In the genomic region with DNA sequence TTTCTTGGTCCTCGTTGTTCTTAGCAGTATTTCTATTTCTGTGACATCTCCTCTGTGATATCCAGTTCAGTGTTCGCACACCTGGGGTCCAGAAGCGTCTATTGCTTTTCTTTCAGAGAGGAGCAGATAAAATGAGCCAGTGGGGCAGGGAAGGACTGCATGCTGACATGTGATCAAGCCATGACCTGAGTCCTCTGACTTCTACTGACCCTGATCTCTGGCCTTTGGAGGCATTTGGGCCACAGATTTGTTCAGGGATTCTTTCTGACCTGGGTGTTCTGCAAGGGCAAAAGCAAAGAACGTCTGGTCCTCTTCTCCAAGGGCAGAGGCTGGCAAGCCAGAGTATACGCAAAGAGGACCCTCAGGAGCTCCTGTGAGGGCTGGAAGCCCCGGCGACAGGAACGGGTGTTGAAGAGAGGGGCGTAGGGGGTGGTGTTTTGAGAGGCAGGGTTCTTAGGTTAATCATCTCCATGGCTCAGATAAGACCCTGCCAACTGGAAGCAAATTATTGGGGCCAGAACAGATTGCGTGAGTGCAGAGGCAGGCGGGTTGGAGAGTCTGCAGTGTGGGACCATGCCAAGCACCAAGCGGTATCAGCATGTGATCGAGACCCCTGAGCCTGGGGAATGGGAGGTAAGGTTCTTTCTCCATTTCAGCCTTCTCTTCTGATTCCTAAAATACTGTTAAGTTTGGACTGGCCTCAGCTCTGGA, we compare ENCODE assay signal across 9 mouse cellular contexts. TPM values are rescaled to one million over a fixed set of nuclear protein-coding genes. Genes with fewer than 3 reads are reported as not detected.
DNase-seq lines count a peak whose midpoint lies in the region; ATAC-seq and TF ChIP-seq lines count a peak whose summit lies in the region.
"Had no signal": no experiment of that assay in that cellular context is flagged by ENCODE, and none has a peak within 500 bp of the region (broad histone marks: within the 10 kb centered on the region; RNA-seq: fewer than 3 reads in every experiment).

A gene (plus strand): TSS at position 397 of the 711 bp plus-strand sequence.

- H3K9ac ChIP-seq in lung, embryonic 16.5 days (ENCODE audit: low read length): no peak within 1 kb of the TSS
- H3K9ac ChIP-seq in hindbrain, embryonic 15.5 days: peak within 1 kb of the TSS; percentile 92; the same call in 1 of the 2 replicates
- no peak within 1 kb of the TSS; the same call in 1 of the 2 replicates for H3K9ac ChIP-seq in liver, postnatal 0 days (replicated peaks)

- DNase-seq in lung, adult 18-20 months: no peak
- DNase-seq in liver, postnatal 0 days: peak; percentile 32
- DNase-seq in testis, postnatal 10 days (ENCODE audit: low spot score): no peak
- DNase-seq in urinary bladder, postnatal 25 days (ENCODE audit: low spot score): no peak

- no peak for ATAC-seq in lung, embryonic 16.5 days (ENCODE audit: low read depth)
- ATAC-seq in hindbrain, embryonic 15.5 days (ENCODE audit: low FRiP score, low read depth): no peak
- ATAC-seq in liver, postnatal 0 days: peak; percentile 80
- no peak for ATAC-seq in frontal cortex, adult (ENCODE audit: low TSS enrichment)

- no peak for TF ChIP-seq EP300 in liver, postnatal 0 days (IDR thresholded peaks at IDR 0.05; ENCODE audit: low read depth)

- no peaks in the 10 kb centered on the region for H3K9me3 ChIP-seq in lung, embryonic 16.5 days (ENCODE audit: control insufficient read depth, low read length)
- H3K9me3 ChIP-seq in hindbrain, embryonic 15.5 days: no peaks in the 10 kb centered on the region
- no peaks in the 10 kb centered on the region for H3K9me3 ChIP-seq in liver, postnatal 0 days (ENCODE audit: low read length)
- H3K9me3 ChIP-seq: G1E had no signal

- TF ChIP-seq CTCF in liver, postnatal 0 days (IDR thresholded peaks at IDR 0.05; ENCODE audit: low read depth): no peak

- peak within 1 kb of the TSS; percentile 96 for H3K4me2 ChIP-seq in lung, embryonic 16.5 days (ENCODE audit: low read depth, low read length)
- peak within 1 kb of the TSS; percentile 59 for H3K4me2 ChIP-seq in hindbrain, embryonic 15.5 days
- H3K4me2 ChIP-seq in liver, postnatal 0 days (ENCODE audit: low read depth, low read length): peak within 1 kb of the TSS; percentile 50

- no peaks in the 10 kb centered on the region; the same call in 1 of the 2 replicates for H3K27me3 ChIP-seq in lung, embryonic 16.5 days (ENCODE audit: control insufficient read depth, insufficient read depth, low read depth, low read length)
- H3K27me3 ChIP-seq in hindbrain, embryonic 15.5 days: no peaks in the 10 kb centered on the region
- peaks cover 4% of the 10 kb centered on the region; the same call in 1 of the 2 replicates for H3K27me3 ChIP-seq in liver, postnatal 0 days (ENCODE audit: insufficient read depth, low read length)

- H3K36me3 ChIP-seq in lung, embryonic 16.5 days (ENCODE audit: control insufficient read depth, insufficient read depth, low read length): no peaks in the 10 kb centered on the region
- H3K36me3 ChIP-seq in hindbrain, embryonic 15.5 days: peaks cover 2% of the 10 kb centered on the region; the same call in 1 of the 2 replicates
- H3K36me3 ChIP-seq in liver, postnatal 0 days (replicated peaks; ENCODE audit: insufficient read depth, low read length): no peaks in the 10 kb centered on the region
- H3K36me3 ChIP-seq: G1E had no signal

- 49% methylated on average over 13 of the region's 13 CpGs for WGBS in lung, embryonic 16.5 days
- 78% methylated on average over 13 of the region's 13 CpGs for WGBS in hindbrain, embryonic 15.5 days
- WGBS in liver, postnatal 0 days (ENCODE audit: insufficient replicate concordance): 46% methylated on average over 13 of the region's 13 CpGs

- H3K4me3 ChIP-seq in lung, embryonic 16.5 days (ENCODE audit: low read length): peak within 1 kb of the TSS; percentile 79; the same call in 1 of the 2 replicates
- H3K4me3 ChIP-seq in hindbrain, embryonic 15.5 days: peak within 1 kb of the TSS; percentile 74
- peak within 1 kb of the TSS; percentile 1; the same call in 1 of the 2 replicates for H3K4me3 ChIP-seq in liver, postnatal 0 days (ENCODE audit: low read depth, low read length)

- H3K4me1 ChIP-seq in lung, embryonic 16.5 days (replicated peaks; ENCODE audit: control insufficient read depth, insufficient read depth, low read length): peaks cover 8% of the 10 kb centered on the region
- H3K4me1 ChIP-seq in hindbrain, embryonic 15.5 days (replicated peaks): peaks cover 21% of the 10 kb centered on the region
- H3K4me1 ChIP-seq in liver, postnatal 0 days (ENCODE audit: insufficient read depth): peaks cover 5% of the 10 kb centered on the region

- H3K27ac ChIP-seq in lung, embryonic 16.5 days (ENCODE audit: low read length): no peak within 1 kb of the TSS
- peak within 1 kb of the TSS; percentile 83 for H3K27ac ChIP-seq in hindbrain, embryonic 15.5 days (replicated peaks)
- peak within 1 kb of the TSS; percentile 69 for H3K27ac ChIP-seq in liver, postnatal 0 days (ENCODE audit: low read depth)

RNA-seq across cellular contexts. Expression of the gene that starts here (rescaled TPM):
- 0.38 and 1.0 TPM in 2 replicates for polyA plus RNA-seq in lung, embryonic 16.5 days (2015; fragmentation: Nextera tagmentation; extraction: Ambion mirVana)
- 0.19 and 0.24 TPM in 2 replicates for polyA plus RNA-seq in hindbrain, embryonic 15.5 days (2015; fragmentation: Nextera tagmentation; extraction: Ambion mirVana)
- polyA plus RNA-seq in liver, postnatal 0 days (2015; fragmentation: Nextera tagmentation; extraction: Ambion mirVana): 53.7 and 63.1 TPM in 2 replicates
- polyA plus RNA-seq: G1E; spleen, adult 2 months had no signal

Comparison
In these comparisons a context has a peak if more than half of its experiments do, and no peak if none do; other contexts are left out.
1. RNA of the gene that starts here (polyA plus RNA-seq): 53.7 to 63.1 TPM in liver, postnatal 0 days; 0.38 to 1.0 TPM in lung, embryonic 16.5 days and 0.19 to 0.24 TPM in hindbrain, embryonic 15.5 days; every median in the first group is over 10 times any median in the second.
2. H3K4me3 ChIP-seq: peak in every context shown above with its lines; median percentile 79 in lung, embryonic 16.5 days; 74 in hindbrain, embryonic 15.5 days; 1 in liver, postnatal 0 days.
3. Peak in every context shown above with its lines, with median percentiles within 50 percentile points of each other: H3K4me2 ChIP-seq.